Mouse (Mus musculus) ZHBTc4 (cell line): ENCODE data around the gene Qprt.
"Not testable (repeated sequence)": the region's sequence is repeated elsewhere in the genome, so short reads cannot be mapped to it uniquely, and the experiment has no call there.

Source experiments
- DNase-seq: peaks from one replicate; pipeline ENCODE4 v3.0.0-alpha.2; 2011; ENCODE audit warnings: low read depth, low spot score

Gene Qprt

DNA sequence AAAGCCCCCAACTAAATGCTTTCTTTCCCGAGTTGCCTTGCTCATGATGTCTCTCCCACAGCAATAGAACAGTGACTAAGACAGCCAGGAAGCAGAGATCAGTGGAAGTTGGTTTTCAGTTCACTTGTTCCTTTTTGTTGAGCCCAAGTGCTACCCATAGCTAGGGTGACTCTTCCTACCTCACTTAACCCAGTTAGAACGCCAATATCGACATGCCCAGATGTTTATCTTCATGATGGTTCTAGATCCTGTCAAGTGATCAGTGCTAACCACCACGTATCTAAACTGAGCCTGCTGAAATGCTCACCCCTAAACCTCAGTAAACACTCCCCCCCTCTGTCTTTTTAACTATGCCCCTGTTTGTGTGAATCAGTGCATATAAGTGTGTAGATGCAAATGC, 22.5 kb downstream of the Qprt start:
- no peak for DNase-seq

DNA sequence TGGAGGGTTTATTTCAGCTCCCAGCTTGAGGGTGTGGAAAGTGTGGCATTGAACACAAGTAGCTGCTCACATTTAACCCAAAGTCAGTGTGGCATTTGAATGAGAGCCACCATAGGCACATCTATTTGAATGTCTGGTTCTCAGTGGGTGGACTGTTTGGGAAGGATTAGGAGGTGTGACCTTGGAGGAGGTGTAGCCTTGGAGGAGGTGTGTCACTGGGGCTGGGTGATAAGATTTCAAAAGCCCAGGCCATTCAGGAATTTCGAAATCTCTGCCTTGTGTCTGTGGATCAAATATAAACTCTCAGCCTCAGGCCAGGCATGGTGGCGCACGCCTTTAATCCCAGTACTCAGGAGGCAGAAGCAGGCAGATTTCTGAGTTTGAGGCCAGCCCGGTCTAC, 23.1 kb downstream of the Qprt start:
- no peak for DNase-seq

DNA sequence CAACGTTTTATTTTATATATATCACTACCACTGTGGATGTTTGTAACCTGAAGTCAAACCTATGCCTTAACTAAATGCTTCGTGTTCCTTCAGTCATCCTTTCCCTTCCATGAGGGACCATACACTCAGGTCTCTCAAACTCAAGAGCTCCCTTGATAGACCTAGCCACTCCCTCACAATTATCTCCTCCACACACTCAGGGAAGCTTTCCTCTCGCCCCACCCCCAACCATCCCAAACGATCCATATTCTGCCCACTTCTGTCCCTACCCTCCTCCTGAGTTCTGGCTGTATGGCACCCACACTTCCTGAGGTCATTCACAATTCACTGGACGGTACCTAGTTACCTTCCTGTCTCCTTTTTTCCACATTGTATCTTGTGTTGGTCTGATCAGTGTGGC, 23.5 kb downstream of the Qprt start:
- DNase-seq = no peak

- no peak for DNase-seq
Observed at GRCm38 (mm10) chr7:127096456-127096855, 25.6 kb downstream of the Qprt start.

- no peak for DNase-seq
Observed at GRCm38 (mm10) chr7:127093914-127094313, 28.1 kb downstream of the Qprt start.

- DNase-seq = peak; percentile 93
Observed at GRCm38 (mm10) chr7:127091114-127091896, 30.7 kb downstream of the Qprt start, which contains the start of gene AI467606. TSS of gene AI467606 (plus strand) at chr7:127091359.

DNA sequence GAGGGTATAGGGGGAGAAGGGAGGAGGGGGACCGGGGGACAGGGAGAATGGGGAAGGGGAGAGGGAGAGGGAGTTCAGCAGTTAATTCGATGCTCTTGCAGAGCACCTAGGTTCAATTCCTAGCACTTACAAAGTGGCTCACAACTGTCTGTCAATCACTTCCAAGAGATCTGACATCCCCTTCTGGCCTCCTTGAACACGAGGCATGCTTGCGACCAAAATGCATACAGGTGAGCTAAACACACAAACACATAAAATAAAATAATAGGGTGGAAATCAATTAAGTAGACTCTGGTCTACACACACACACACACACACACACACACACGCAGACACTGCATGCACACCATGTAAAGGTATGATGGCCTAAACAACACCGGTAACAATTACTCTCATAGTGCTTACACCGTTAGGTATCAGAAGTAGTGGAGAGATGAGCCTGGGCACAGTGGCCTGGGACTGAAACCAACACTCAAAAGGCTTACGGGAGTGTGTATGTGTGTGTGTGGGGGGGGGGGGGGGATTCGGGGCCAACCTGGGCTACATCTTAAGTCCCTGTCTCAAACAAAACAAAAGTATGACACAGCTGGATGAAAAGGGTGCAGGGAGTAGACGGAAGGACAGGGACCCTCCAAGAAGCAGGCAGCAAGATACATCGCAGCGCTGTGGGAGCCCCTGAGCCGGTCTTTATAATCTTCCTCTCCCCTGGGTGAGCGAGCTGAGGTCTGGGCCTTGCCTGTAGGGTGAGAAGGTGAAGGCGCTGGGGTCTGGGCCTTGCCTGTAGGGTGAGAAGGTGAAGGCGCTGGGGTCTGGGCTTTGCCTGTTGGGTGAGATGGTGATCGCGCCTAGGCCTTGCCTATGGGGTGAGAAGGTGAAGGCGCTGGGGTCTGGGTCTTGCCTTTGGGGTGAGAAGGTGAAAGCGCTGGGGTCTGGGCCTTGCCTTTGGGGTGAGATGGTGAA, 31.6 kb downstream of the Qprt start:
- DNase-seq = peak; percentile 35

- peak; percentile 76 for DNase-seq
Observed at GRCm38 (mm10) chr7:127088901-127089845, 32.9 kb downstream of the Qprt start.

GRCm38 (mm10) chr7:127088083-127088482, 33.9 kb downstream of the Qprt start:
- DNase-seq = no peak

- DNase-seq = not testable (repeated sequence)
Observed at GRCm38 (mm10) chr7:127087278-127088010, 34.6 kb downstream of the Qprt start, which contains the start of gene Zg16. TSS of gene Zg16 (minus strand) at chr7:127087328.

GRCm38 (mm10) chr7:127085751-127086150, 36.3 kb downstream of the Qprt start:
- not testable (repeated sequence) for DNase-seq

- no peak for DNase-seq
Observed at GRCm38 (mm10) chr7:127084794-127085193, 37.2 kb downstream of the Qprt start.

DNA sequence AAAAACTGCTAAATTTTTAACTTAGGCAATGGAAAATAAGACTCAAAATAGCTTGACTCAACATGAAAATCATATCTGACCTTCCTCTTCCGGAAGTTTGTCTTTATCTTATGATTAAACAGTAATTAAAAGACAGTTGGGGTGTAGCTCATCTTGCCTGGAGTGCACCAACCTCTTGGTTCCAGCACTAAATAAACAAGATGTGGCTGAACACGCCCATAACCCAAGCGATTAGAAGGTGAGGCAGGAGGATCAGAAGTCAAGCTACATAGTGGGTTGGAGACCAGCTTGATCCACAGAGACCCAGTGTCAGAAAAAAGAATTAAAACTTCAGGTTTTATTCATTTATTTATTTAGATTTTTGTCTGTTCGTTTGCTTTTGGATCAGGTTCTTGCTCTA, 38.3 kb downstream of the Qprt start:
- no peak for DNase-seq

DNA sequence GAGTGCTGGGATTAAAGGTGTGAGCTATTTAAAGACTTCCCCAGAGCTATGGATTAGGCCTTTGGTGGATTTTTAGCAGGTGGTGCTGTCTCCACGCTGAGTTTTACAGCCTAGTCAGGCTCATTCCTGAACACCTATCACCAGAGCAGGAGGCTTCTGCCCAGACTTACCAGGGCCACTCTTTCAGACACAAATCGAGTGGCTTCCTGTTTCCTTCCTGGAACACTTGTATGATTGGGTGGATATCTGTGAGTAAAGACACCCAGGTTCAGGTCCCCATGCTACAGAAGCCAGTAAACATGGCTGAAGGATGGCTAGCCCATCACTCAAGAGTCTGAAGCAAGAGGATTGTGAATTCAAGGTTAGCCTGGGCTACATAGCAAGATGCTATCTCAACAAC, 39.0 kb downstream of the Qprt start:
- peak; percentile 64 for DNase-seq

GRCm38 (mm10) chr7:127082271-127082670, 39.8 kb downstream of the Qprt start:
- no peak for DNase-seq

DNA sequence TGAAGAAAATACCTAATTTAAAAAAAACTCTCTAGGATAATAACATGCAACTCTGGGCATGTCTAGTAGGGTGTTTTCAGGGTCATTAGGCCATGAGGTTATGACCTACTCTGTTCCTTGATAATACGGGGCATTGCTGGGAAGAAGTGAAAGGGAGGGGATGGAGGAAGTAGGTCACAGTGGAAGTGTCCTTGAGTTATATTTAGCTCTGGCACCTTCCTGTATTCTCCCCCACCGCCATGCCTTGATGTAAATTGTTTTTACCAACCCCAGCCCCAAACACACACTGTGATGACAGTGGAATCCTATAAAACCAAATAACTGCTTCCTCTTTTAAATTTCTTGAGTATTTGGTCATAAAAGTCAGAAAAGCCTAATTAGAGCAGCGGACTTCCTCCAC, 42.0 kb downstream of the Qprt start:
- peak; percentile 24 for DNase-seq

DNA sequence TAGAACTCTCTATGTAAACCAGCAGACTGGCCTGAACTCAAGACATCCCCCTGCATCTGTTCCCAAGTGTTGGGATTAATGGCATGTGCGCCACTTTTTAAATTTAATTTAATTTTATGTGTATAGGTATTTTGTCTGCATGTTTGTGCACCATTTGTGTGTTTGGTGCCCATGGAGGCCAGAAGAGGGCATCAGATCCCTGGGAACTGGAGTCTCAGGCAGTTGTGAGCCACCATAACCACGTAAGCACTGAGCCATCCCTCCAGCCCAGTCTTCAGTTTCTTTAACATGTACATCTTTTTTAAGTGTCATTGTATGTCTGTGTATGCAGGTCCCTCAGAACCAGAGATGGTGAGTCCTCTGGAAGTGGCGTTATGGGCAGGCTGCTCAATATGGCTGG, 44.3 kb downstream of the Qprt start:
- DNase-seq = peak; percentile 30

GRCm38 (mm10) chr7:127076188-127076587, 45.8 kb downstream of the Qprt start:
- no peak for DNase-seq

GRCm38 (mm10) chr7:127073221-127073620, 48.8 kb downstream of the Qprt start:
- no peak for DNase-seq

- DNase-seq = no peak
Observed at GRCm38 (mm10) chr7:127070871-127071413, 51.1 kb downstream of the Qprt start.
